Mouse (Mus musculus) retina, adult 2 months (tissue): Measurements from ENCODE around the gene Pon3.

ENCODE experiments used
- DNase-seq: peaks from one replicate; pipeline ENCODE4 v3.0.0-alpha.2; 2012; ENCODE audit warnings: low read depth, low spot score

Pon3 gene

DNA sequence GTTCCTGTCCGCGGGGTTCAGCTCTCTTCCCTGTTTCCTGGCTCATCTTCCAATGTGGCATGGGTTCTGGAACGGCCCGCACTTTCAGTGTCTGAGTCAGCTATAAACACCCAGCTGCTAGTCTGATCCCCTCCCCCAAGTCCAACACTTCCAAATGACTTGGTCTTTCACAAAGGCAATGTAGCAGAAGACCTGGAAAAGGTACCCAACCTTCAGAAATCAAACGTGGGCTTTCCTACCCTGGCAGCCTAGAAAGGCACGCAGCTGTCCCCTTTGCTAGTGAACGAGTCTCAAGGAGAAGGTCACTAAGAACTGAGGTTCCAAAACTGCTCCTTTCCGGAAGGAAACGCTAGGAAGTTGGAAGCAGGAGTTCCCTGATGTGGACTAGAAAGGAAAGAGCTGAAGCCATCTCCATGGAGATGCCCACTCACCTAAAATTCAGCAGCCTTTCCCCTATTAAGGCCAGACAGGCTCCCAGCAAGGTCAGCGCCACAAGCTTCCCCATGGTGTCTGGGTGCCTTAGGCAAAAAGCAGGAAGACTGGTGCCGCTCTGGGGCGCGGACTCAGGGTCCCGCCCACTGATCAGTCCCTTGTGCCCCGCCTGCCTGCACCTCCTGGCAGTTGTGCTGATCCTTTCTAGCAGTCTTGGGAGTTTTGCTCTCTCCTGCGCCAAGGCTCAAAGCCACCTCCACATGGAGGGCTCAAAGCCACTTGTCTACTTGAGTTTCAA lies at the start of gene Pon3:
TSS of gene Pon3 (minus strand) at position 565 of the 730 bp plus-strand sequence.
- DNase-seq = no peak

DNA sequence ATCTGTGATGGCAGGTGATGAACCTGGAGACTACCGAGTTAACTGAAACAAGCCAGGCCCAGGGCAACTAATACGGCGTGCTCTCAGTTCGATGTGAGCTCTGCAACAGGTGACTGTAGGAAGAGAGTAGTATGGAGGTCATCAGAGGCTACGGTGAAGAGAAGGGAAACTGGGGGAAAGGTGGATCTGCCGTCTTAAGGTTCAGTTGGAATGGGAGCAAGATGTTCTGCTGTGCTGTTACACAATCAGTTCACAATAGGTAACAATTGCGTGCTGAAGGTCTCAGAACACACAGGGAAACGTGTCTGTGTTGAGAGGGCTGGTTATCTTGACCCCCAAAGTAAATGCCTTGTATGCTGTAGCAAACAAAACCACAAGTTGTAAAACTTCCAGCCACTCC lies 48.9 kb upstream of the Pon3 start:
- no peak for DNase-seq

DNA sequence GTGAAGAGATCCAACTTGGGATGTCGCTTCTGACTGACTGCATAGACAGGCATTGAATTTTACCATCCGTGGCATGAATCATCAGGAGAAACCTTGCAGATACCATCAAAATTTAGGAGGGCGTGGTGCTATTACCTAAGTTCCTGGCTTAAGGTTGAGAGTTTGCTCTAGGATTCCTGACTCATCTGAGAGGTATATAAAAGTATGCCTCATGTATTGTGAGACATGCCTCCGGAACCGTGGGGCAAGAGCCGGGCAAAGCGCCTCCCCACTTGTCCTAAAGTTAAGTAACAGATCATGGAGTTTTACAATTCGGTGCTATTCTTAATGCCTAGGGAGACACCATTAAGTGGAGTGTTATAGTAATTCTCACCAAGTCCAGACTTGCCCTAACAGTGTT lies 44.5 kb upstream of the Pon3 start:
- DNase-seq = no peak

DNA sequence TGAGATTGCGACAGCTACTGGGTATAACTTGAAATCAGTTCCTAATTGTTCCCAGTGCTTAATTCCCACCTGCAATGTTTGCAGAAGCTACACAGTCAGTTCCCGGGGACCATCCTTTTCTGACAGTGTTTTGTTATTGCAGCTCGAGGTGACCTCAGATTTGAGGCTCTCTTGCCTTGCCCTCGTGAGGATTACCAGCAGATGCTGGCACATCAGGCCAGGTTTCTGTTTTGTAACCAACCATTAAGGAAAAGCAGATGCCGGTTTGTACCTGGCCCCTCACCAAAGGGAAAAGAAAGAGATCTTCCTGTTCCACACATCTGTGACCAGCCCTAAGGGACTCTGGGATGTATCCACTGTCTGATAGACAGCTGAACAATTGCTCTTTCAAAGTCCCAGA lies 43.5 kb upstream of the Pon3 start:
- no peak for DNase-seq

DNA sequence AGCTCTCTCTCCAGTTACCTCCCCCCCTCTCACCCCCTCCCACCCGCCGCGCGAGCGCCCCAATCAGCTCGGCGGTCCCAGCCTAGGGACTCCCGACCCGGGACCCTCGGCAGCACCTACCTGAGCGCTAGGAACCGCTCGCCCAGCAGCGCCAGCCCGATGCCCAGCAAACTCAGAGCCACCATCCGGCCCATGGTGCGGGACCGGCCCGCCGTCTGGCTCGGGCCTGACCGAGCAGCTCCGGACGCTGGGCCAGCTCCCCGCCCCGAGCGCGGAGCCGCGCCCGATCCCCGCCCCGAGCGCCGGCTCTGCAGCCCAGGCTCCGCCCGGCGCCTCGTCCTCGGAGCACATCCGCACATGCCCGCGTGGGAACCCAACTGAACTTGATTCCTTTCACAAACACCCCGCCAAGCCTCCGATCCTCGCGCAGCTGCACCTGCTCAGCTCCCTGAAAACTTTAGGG lies 42.0 kb upstream of the Pon3 start, which contains the start of gene Pon2:
TSS of gene Pon2 (minus strand) at position 364 of the 463 bp plus-strand sequence.
- DNase-seq = no peak

DNA sequence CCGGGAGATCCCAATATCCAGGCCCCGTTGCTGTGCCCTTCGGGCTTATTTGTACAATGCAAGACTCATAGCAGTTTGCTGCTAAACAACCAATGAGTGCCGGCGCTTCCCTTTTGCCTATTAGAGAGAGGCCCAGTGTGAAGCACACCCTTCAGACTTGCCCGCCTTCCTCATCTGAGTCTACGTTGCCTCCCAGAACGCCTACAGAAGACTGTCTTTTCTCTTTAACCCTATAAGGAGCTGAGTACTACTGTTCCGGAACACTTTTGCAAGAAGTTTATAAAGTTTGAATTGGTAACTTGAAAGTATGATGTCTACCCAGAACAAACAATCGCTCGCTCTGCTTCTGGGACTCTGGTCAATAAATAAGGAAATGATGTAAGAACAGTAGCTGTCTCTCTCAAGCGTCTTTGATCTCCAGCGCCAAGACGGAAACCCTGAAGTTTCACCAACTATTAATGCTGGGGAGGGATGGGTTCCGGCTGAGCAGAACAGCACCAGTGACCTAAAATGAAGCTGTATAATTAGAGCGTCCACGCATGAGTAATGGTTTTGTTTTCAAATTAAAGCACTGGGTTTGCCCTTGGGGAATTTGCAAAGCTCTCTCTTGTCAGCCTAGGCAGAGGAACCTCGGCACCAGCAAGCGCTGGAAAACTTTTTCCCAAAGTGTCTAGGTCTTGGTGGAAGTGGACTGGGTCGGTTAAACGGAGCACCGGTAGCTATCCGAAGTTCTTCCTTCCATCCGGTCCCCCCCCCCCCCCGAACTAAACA lies 41.4 kb upstream of the Pon3 start:
- DNase-seq = no peak

DNA sequence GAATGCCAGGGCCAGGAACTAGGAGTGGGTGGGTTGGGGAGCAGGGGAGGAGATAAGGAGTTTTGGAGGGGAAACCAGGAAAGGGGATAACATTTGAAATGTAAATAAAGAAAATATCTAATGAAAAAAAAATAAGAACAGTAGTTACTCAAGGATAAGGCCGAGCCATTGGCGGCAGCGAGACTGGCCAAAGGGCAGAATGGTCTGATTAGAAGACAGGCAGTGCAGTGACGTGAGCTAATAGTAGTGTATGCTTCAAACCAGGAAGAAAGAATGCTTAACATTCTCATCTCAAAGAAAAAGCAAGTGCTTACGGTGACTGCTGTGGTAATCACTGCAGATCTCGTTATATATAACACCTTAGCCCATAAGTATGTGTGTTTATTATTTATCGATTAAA lies 40.0 kb upstream of the Pon3 start:
- no peak for DNase-seq

DNA sequence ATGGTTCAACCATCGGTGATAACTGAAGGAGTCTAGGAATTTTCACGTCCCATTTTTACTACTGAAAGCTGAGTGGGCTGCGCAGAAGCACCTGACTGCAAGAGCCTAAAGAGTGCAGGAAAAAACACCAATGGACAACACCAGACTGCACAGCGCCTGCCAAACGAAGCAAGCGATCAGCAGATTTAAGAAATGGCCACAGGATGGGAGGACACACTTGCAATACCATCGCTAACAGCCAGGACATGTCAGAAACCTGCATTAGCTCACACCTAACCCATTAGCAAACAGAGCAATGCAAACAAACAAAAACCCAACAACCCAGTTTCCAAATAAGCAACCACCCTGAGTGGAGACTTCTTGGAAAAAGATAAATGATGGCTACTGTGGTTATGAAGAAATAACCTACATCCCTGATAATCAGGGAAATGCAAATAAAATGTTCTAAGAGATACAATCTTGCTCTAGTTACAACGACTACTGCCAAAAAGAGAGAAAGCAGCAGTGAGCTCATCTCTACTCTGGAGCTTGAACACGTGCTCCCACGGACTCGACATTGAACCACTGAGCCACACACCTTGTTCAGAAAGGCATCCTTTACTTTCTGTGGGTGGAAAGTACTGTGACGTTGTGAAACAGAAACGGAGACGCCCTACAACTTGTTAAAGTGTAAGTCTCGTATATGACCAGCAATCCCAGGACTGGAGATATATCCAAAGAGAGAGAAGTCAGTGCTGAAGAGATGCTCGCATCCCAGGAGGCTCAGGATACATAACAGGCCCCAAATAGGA lies 38.8 kb upstream of the Pon3 start:
- DNase-seq = no peak

DNA sequence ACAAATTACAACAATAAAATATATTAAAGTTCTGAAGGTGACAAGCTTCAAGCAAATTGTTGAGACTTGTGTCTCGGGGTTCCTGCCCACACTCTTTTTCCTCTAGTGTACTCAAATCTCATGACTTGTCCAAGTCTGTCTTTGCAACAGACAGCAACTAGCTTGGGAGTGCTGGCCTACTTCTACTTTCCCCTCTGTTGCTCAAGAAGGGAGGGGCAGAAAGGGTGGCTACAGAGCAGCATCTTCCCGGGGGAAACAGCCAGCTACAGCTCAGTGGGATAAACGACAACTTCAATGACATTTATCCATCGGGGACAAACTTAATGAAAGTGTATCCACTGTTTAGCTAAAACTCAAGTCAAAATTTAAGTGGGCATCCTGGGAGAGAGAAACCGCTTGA lies 36.8 kb upstream of the Pon3 start:
- DNase-seq = no peak

DNA sequence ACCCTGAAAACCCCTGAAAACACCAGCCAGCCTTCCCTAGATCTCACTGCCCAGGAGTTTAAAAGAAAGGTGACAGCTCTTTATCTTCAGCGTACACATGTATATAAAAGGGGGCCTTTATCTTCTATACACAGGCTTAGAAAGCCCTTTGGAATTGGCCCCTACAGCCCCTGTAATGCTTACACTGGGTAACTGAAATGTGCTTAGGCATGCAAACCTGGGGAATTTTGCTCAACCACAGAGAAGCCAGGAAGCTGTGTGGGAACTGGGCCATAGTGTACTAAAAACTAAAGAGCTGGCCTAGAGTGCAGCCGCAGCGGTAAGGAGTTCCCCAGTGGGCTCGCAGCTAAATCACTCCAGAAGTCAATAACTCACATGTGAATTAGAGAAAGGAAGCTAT lies 35.4 kb upstream of the Pon3 start:
- DNase-seq = no peak

DNA sequence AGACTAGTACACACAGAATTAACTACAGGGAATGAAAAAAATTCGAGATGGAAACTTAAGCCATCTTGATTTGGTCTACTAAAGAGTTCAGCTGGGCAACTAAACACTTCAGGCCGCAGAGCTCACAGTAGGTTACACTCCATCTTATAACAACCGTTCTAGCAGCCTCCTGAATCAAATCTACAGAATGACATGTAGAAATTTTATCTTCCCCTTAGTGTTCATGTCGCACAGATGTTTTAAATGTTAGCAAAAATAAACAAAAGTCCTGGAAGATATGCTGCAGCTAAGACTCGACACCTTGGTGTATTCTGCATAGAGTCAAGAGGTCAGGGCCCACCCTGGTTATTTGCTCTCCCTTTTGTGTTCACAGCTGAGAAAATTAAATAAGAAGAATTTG lies 31.8 kb upstream of the Pon3 start:
- DNase-seq = no peak

DNA sequence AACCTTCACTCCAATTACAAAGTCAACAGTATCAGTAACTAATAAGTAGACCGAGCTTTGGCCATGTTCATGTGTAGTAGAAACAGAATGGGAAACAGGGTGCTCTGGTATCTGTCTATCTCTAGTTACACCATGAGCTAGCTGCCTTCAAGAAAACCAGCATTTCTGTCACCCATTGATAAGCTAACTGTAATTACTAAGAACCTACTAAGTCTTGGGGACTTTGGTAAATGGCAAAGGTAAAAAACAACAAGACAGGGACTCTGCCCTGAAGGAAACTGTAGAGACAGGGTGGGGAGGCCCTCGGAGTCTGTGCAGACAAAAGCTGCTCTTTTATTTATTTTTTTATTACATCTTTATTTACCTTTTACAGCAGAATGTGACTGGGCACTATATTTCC lies 31.3 kb upstream of the Pon3 start:
- no peak for DNase-seq

DNA sequence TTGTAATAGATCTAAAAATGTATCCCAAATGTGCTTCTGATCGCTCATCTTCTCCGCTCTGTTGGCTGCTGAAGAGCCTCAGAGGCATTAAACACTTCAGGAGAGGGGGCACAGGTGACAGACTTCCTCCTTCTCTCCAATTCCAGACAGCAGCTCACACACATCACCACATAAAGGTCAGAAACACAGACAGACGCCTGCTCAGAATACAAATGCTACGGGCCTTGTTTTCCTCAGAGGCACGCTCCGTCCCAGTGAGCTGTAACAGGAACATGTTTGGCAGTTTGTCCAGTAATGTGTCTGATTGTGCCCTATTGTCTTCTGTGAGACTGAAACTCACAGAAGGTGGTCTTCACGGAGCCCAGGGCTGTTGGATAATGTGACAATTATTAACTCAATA lies 26.3 kb upstream of the Pon3 start:
- no peak for DNase-seq

DNA sequence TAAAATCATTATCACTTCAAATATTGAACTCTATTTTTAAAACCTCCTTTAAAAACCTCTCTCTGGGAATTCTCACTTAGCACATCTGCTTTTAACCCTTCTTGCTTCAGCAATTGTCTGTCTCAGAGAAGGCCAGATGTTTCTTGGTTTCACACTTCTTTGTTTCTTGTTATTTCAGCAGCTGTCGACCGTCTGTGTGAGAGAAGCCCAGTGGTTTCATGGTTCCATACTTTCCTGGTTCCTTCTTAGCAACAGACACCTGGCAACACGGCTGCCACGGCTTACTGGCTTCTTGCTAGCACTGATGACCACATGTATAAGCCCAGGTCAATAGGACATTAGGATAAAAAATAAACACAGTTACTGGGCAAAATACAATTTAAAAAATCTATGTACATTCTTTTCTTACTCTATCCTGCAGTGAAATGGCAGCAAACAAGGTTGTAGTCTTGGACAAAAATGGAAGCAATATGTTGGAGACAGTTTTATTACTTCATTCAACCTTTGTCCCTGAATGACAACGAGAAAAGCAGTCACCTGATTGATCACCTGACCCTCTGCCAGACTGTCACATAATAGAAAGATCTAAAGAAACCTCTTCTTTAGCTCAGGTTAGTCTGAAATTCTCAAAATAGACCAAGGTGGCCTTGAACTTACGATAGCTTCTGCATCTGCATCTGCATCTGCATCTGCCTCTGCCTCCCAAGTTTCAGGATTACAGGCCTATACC lies 24.7 kb upstream of the Pon3 start:
- no peak for DNase-seq

DNA sequence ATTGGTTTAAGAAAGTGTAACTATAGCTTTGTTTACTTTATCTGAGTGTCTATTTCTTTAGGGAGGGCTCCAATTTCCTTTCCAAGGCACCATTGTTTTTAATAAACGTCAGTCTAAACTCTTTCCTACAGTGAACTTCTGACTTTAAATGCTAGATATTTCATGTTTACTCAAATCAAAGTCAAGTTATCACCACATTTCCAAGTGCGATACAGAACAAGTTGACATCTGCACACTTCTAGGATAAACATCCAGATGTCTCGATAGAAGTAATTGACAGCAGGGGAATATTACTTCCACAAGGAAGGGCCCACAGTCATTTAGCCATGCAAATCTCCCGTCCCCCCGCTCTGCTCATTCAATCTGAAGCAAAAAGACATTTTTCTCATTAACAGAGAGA lies 21.9 kb upstream of the Pon3 start:
- no peak for DNase-seq

DNA sequence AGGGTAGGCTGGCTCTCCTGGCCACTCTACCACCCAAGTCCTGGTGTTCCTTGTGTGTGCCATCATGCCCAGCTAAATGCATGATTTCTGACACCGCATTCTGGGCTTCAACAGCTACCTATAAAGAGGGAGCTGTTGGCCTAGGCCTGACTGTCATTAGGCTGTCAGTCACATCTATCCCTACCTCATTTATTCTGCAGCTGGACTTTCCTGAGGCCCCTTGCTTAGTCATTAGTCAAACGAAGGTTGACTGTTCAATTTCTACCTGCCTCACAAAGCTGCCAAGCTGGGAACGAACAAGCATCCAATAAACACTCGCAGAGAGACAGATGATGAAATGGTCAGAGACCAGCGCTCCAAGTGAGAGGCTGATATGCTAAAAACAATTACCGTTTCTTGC lies 13.6 kb upstream of the Pon3 start:
- DNase-seq = no peak

DNA sequence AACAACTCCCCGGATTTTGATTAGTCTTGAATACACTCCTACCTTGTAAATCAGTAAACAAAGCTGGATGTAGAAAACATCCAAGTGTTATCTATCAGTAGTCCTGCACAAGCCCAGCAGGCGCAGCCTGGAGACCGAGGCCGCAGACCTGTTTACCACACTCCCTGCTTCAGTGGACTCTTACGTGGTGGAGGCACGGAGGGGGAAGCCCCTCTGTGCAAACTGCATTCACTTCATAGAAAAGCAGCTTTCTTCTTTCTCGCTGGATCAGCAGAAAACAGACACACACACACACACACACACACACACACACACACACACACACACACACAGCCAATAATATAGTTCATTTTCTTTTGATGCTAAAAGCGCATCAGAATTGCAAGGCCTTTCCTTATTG lies 8.7 kb upstream of the Pon3 start:
- DNase-seq = no peak

DNA sequence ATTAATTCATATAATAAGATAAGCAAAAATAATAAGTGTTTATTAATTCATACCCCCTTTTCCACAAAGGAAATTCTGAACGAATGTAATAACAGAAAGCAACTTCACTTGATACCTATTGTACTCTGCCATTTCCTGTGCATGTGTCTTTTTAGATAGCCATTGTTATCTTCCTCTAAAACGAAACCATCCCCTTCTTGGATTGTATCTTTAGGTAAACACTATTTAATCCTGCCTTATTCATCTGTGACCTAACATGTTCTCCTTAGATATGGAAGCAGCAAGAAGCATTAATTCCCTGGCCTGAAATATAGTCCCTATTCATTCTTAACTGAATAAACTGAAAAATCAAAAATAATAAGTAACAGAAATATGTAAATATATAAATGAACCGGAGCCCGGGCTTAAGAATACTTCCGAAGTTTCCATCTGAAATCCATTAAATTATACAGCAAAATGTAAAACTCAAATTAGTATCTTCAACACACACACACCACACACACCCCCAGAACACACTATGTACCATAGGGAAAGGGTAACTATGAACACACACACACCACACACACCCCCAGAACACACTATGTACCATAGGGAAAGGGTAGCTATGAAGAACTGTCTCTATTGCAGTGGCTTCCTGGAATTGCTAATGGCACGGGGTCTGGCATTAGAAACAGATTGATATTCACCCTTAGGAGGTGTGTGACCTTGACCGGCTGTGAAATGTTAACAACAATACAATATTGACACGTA lies 7.3 kb upstream of the Pon3 start:
- DNase-seq = no peak

DNA sequence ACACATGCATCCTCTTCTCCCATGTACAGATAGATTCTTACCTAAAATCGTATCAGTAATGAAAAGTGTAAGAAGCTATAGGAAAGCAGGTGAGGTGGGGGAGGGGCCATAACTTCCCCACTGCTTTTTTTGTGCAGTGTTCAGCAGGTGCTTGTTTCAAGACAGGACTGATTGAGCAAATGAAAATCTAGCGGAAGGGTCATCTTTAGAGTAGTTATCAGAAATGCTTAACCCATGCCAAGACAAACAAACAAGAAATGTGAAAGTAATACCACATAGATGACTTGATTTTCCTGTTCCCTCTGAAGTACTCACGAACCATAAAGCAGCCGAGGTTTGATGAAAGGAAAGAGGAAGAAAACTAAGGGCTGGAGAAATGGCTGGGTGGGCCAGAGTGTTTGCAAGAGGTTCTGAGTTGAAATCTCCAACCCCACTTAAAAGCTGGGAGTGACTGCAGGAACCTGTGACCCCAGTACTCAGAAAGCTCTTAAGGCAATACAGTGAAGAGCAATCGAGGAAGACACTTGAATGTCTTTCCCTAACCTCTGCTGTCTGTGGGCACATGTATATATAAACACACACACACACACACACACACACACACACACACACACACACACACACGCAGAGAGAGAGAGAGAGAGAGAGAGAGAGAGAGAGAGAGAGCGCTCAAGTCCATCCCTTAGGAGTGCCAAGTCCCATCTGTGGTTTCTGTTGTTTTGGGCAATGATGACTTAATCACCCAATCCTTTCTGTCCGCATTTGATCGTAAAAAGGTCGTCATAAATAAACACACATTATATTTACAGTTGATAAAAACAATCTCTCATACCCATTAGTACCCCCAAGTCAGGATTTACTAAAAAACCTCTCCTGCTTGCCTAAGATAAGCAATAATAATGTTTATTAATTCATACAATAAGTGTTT lies 6.5 kb upstream of the Pon3 start:
- no peak for DNase-seq

DNA sequence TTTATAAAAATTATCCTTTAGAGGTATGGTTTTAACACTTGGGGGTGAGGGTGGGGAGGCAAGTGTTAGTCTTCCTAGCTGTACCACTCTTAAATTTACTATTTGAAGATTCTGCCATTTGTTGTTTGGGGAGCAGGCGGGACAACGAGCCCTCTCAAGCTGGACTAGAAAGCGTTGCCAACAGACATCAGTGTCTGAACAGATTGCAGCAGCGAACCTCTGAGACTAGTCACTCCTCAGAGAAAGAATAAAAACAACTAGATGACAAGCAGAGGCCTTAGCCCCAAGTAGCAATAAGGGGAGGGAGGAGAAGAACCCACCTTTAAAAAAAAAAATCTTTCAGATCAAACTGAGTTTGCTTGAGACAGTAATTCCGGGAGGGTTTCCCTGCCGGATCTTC lies 795 bp downstream of the Pon3 start:
- no peak for DNase-seq
